Mouse (Mus musculus) retina, postnatal 7 days (tissue): Measurements from ENCODE around the gene Ubtd1.

Experiments used
- DNase-seq: peaks from one replicate; pipeline ENCODE4 v3.0.0-alpha.2; 2012; ENCODE audit warnings: low read depth, low spot score

The Ubtd1 gene

GRCm38 (mm10) chr19:41994023-41994422 is 12.5 kb downstream of the Ubtd1 start:
- DNase-seq = no peak

- no peak for DNase-seq
Measured at GRCm38 (mm10) chr19:41995483-41995882, 13.9 kb downstream of the Ubtd1 start.

- DNase-seq = no peak
Measured at GRCm38 (mm10) chr19:41997090-41997489, 15.5 kb downstream of the Ubtd1 start.

- DNase-seq = no peak
Measured at GRCm38 (mm10) chr19:41998770-41999548, 17.4 kb downstream of the Ubtd1 start.

GRCm38 (mm10) chr19:41999688-42000283 is 18.2 kb downstream of the Ubtd1 start:
- no peak for DNase-seq

GRCm38 (mm10) chr19:42000446-42000958 is 18.9 kb downstream of the Ubtd1 start:
- no peak for DNase-seq

- no peak for DNase-seq
Measured at GRCm38 (mm10) chr19:42001253-42001980, 19.9 kb downstream of the Ubtd1 start.

GRCm38 (mm10) chr19:42004258-42004657 is 22.7 kb downstream of the Ubtd1 start:
- DNase-seq = no peak

- no peak for DNase-seq
Measured at GRCm38 (mm10) chr19:42005616-42006015, 24.1 kb downstream of the Ubtd1 start.

- no peak for DNase-seq
Measured at GRCm38 (mm10) chr19:42006568-42006967, 25.0 kb downstream of the Ubtd1 start.

- DNase-seq = no peak
Measured at GRCm38 (mm10) chr19:42008586-42008985, 27.0 kb downstream of the Ubtd1 start.

GRCm38 (mm10) chr19:42009067-42009466 is 27.5 kb downstream of the Ubtd1 start:
- no peak for DNase-seq

- DNase-seq = no peak
Measured at GRCm38 (mm10) chr19:42010436-42010835, 28.9 kb downstream of the Ubtd1 start.

- no peak for DNase-seq
Measured at GRCm38 (mm10) chr19:42011123-42011522, 29.6 kb downstream of the Ubtd1 start.

- no peak for DNase-seq
Measured at GRCm38 (mm10) chr19:42014231-42014825, 32.8 kb downstream of the Ubtd1 start.

GRCm38 (mm10) chr19:42015001-42015400 is 33.4 kb downstream of the Ubtd1 start:
- DNase-seq = no peak

GRCm38 (mm10) chr19:42016251-42016650 is 34.7 kb downstream of the Ubtd1 start:
- no peak for DNase-seq

- no peak for DNase-seq
Measured at GRCm38 (mm10) chr19:42016840-42017239, 35.3 kb downstream of the Ubtd1 start.

- DNase-seq = peak; percentile 41
Measured at GRCm38 (mm10) chr19:42017399-42018247, 36.1 kb downstream of the Ubtd1 start.

GRCm38 (mm10) chr19:42019011-42019522 is 37.5 kb downstream of the Ubtd1 start:
- no peak for DNase-seq
